Comparison of ENCODE assay signal across 10 mouse cellular contexts in the genomic region with DNA sequence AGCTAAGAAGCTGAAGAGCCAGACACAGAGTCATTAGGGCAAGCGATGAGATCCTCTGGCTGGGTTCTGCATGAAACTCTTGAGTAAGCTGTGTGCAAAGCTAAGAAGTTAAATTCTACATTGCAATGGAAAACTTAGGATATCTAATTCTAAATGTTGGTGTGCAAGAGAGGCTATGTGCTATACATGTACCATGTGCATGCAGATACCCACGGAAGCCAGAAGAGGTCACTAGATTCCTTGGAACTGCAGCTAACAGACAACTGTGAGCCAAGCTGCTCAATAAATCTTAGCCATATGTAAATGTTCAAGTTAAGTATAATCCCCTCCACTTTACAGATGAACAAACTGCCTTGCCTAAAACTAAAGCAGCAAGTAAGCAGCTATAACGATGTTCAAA. TPM values are rescaled to one million over a fixed set of nuclear protein-coding genes. Genes with fewer than 3 reads are reported as not detected.
DNase-seq lines count a peak whose midpoint lies in the region; ATAC-seq and TF ChIP-seq lines count a peak whose summit lies in the region.
"Had no signal": no experiment of that assay in that cellular context is flagged by ENCODE, and none has a peak within 500 bp of the region (broad histone marks: within the 10 kb centered on the region; RNA-seq: fewer than 3 reads in every experiment).

No protein-coding gene starts in this region.

- H3K27me3 ChIP-seq in midbrain, postnatal 0 days (ENCODE audit: insufficient read depth, low read length) = no peaks in the 10 kb centered on the region
- H3K27me3 ChIP-seq in midbrain, embryonic 11.5 days (ENCODE audit: control insufficient read depth, insufficient read depth, low read length) = no peaks in the 10 kb centered on the region
- H3K27me3 ChIP-seq in kidney, postnatal 0 days (ENCODE audit: insufficient read depth, low read length) = no peaks in the 10 kb centered on the region
- H3K27me3 ChIP-seq: neural tube, embryonic 13.5 days had no signal

- no peak overlapping the region for H3K4me3 ChIP-seq in midbrain, postnatal 0 days (ENCODE audit: low read depth, low read length)
- H3K4me3 ChIP-seq in midbrain, embryonic 11.5 days (ENCODE audit: low read depth, low read length) = no peak overlapping the region
- H3K4me3 ChIP-seq in kidney, postnatal 0 days (replicated peaks; ENCODE audit: low read depth, low read length) = no peak overlapping the region
- H3K4me3 ChIP-seq: neural tube, embryonic 13.5 days had no signal

- no peak overlapping the region for H3K27ac ChIP-seq in midbrain, postnatal 0 days (ENCODE audit: low read depth, low read length)
- no peak overlapping the region for H3K27ac ChIP-seq in midbrain, embryonic 11.5 days (ENCODE audit: low read depth, low read length)
- no peak overlapping the region for H3K27ac ChIP-seq in kidney, postnatal 0 days
- H3K27ac ChIP-seq: neural tube, embryonic 13.5 days had no signal

- no peaks in the 10 kb centered on the region for H3K4me1 ChIP-seq in midbrain, postnatal 0 days (ENCODE audit: insufficient read depth, low read length)
- H3K4me1 ChIP-seq in midbrain, embryonic 11.5 days (ENCODE audit: control insufficient read depth, insufficient read depth, low read length) = no peaks in the 10 kb centered on the region
- H3K4me1 ChIP-seq in kidney, postnatal 0 days (replicated peaks; ENCODE audit: insufficient read depth, low read length) = no peaks in the 10 kb centered on the region
- H3K4me1 ChIP-seq: neural tube, embryonic 13.5 days had no signal

- DNase-seq in cerebellum, adult 9-10 months = peak; percentile 42
- no peak for DNase-seq in cerebellum, adult 11 months
- peak; percentile 73 for DNase-seq in midbrain, postnatal 0 days (ENCODE audit: low spot score)
- DNase-seq in midbrain, embryonic 11.5 days (ENCODE audit: low spot score, missing footprints) = no peak
- peak; percentile 36 to 45 for DNase-seq in cerebellum, postnatal 14 days
- peak; percentile 83 for DNase-seq in kidney, postnatal 0 days (ENCODE audit: low spot score)
- peak; percentile 38 for DNase-seq in retina, postnatal 7 days (ENCODE audit: low read depth, low spot score)
- DNase-seq in frontal cortex, postnatal 14 days (ENCODE audit: low spot score in 2 of 2) = no peak

- no peaks in the 10 kb centered on the region for H3K9me3 ChIP-seq in midbrain, postnatal 0 days (ENCODE audit: low read length)
- no peaks in the 10 kb centered on the region for H3K9me3 ChIP-seq in midbrain, embryonic 11.5 days (ENCODE audit: control insufficient read depth, low read length)
- H3K9me3 ChIP-seq in kidney, postnatal 0 days (replicated peaks; ENCODE audit: low read length) = no peaks in the 10 kb centered on the region
- H3K9me3 ChIP-seq: neural tube, embryonic 13.5 days had no signal

- 56% methylated on average over 3 of the region's 3 CpGs for WGBS in midbrain, postnatal 0 days
- 53% methylated on average over 3 of the region's 3 CpGs for WGBS in midbrain, embryonic 11.5 days
- 62% methylated on average over 3 of the region's 3 CpGs for WGBS in kidney, postnatal 0 days

- peak; percentile 75 for TF ChIP-seq CTCF in midbrain, postnatal 0 days (IDR thresholded peaks at IDR 0.05)
- peak; percentile 84 for TF ChIP-seq CTCF in kidney, postnatal 0 days (IDR thresholded peaks at IDR 0.05; ENCODE audit: low read depth)

- H3K36me3 ChIP-seq in midbrain, postnatal 0 days (ENCODE audit: insufficient read depth, low read length) = 0 out of 2 replicates have a peak, but pooled peaks cover 3% of the 10 kb centered on the region
- H3K36me3 ChIP-seq in midbrain, embryonic 11.5 days (ENCODE audit: control insufficient read depth, insufficient read depth, low read length) = no peaks in the 10 kb centered on the region
- H3K36me3 ChIP-seq in kidney, postnatal 0 days (ENCODE audit: insufficient read depth, low read length) = no peaks in the 10 kb centered on the region

- ATAC-seq in midbrain, postnatal 0 days (ENCODE audit: low FRiP score) = no peak
- ATAC-seq in midbrain, embryonic 11.5 days (ENCODE audit: low FRiP score) = no peak
- no peak; the same call in 1 of the 2 replicates for ATAC-seq in kidney, postnatal 0 days (replicated peaks; ENCODE audit: low FRiP score, low read depth)

- H3K9ac ChIP-seq in midbrain, postnatal 0 days (replicated peaks; ENCODE audit: low read length, poor library complexity, severe bottlenecking) = no peak overlapping the region
- H3K9ac ChIP-seq in midbrain, embryonic 11.5 days (ENCODE audit: low read length) = no peak overlapping the region
- H3K9ac ChIP-seq in kidney, postnatal 0 days (ENCODE audit: low read depth, low read length) = no peak overlapping the region
- H3K9ac ChIP-seq: neural tube, embryonic 13.5 days had no signal

- no peak overlapping the region for H3K4me2 ChIP-seq in midbrain, postnatal 0 days (ENCODE audit: low read depth, low read length, poor library complexity, severe bottlenecking)
- H3K4me2 ChIP-seq in midbrain, embryonic 11.5 days = no peak overlapping the region
- H3K4me2 ChIP-seq in kidney, postnatal 0 days (ENCODE audit: low read length) = no peak overlapping the region
- H3K4me2 ChIP-seq: neural tube, embryonic 13.5 days had no signal

RNA-seq across cellular contexts. Expression of a gene that starts 22.5 kb away (rescaled TPM):
- 0.16 and 0.38 TPM in 2 replicates for total RNA-seq in midbrain, postnatal 0 days (2014; rRNA removed)
- 1.1 and 2.5 TPM in 2 replicates for polyA plus RNA-seq in midbrain, postnatal 0 days (2015; fragmentation: Nextera tagmentation; extraction: Ambion mirVana)
- 0.45 and 0.51 TPM in 2 replicates for polyA plus RNA-seq in midbrain, embryonic 11.5 days (2014; fragmentation: Nextera tagmentation; extraction: Ambion mirVana)
- 1.1 and 1.6 TPM in 2 replicates for polyA plus RNA-seq in kidney, postnatal 0 days (2015; fragmentation: Nextera tagmentation; extraction: Ambion mirVana)
- total RNA-seq: hematopoietic stem cell, adult 5-6 weeks had no signal

Comparison
In these comparisons a context has a peak if more than half of its experiments do, and no peak if none do; other contexts are left out.
1. DNase-seq: peak in cerebellum, adult 9-10 months (single experiment), midbrain, postnatal 0 days (single experiment), cerebellum, postnatal 14 days (2 of 2), kidney, postnatal 0 days (single experiment) and retina, postnatal 7 days (single experiment); none in cerebellum, adult 11 months (single experiment), midbrain, embryonic 11.5 days (single experiment) and frontal cortex, postnatal 14 days (0 of 2).